Mouse (Mus musculus): ENCODE data around the gene Atf3. TPM values are rescaled to one million over a fixed set of nuclear protein-coding genes. Genes with fewer than 3 reads are reported as not detected.

Atf3 gene
- polyA plus RNA-seq, 1 experiment = 4.4 TPM

- TF ChIP-seq POLR2A (IDR thresholded peaks at IDR 0.05; ENCODE audit: insufficient read depth, low read length) (no peak), CTCF (IDR thresholded peaks at IDR 0.05; ENCODE audit: low read depth, low read length) (no peak), EP300 (IDR thresholded peaks at IDR 0.05; ENCODE audit: insufficient read depth, low read depth, low read length) (no peak)
- H3K4me1 ChIP-seq (ENCODE audit: control insufficient read depth, insufficient read depth, low read length) = peaks cover 1% of the 10 kb centered on the region
- H3K27ac ChIP-seq (ENCODE audit: insufficient read depth, low read length) = no peak overlapping the region
- no peaks in the 10 kb centered on the region for H3K36me3 ChIP-seq (ENCODE audit: control insufficient read depth, insufficient read depth, low read length, poor library complexity, severe bottlenecking)
- no peak overlapping the region for H3K4me3 ChIP-seq (ENCODE audit: low read depth, low read length)
- peaks cover 4% of the 10 kb centered on the region for H3K27me3 ChIP-seq (ENCODE audit: control insufficient read depth, insufficient read depth, low read length, poor library complexity, severe bottlenecking)
- H3K9ac ChIP-seq (ENCODE audit: low read depth, poor library complexity, severe bottlenecking) = no peak overlapping the region
- no peaks in the 10 kb centered on the region for H3K9me3 ChIP-seq (replicated peaks; ENCODE audit: control insufficient read depth, insufficient read depth, low read length, poor library complexity, severe bottlenecking)
These were observed 32.0 kb downstream of the Atf3 start for GRCm38 (mm10) chr1:191185761-191186385.

GRCm38 (mm10) chr1:191184841-191185251 is 33.0 kb downstream of the Atf3 start:
- Histone ChIP-seq H3K4me3 (ENCODE audit: low read depth, low read length) (peak overlapping the region; percentile 57), H3K9me3 (replicated peaks; ENCODE audit: control insufficient read depth, insufficient read depth, low read length, poor library complexity, severe bottlenecking) (no peaks in the 10 kb centered on the region), H3K9ac (ENCODE audit: low read depth, poor library complexity, severe bottlenecking) (peak overlapping the region; percentile 81), H3K27me3 (ENCODE audit: control insufficient read depth, insufficient read depth, low read length, poor library complexity, severe bottlenecking) (peaks cover 4% of the 10 kb centered on the region), H3K36me3 (ENCODE audit: control insufficient read depth, insufficient read depth, low read length, poor library complexity, severe bottlenecking) (no peaks in the 10 kb centered on the region), H3K27ac (ENCODE audit: insufficient read depth, low read length) (no peak overlapping the region), H3K4me1 (ENCODE audit: control insufficient read depth, insufficient read depth, low read length) (peaks cover 1% of the 10 kb centered on the region)
- no peak for TF ChIP-seq CTCF (IDR thresholded peaks at IDR 0.05; ENCODE audit: low read depth, low read length)
- no peak for TF ChIP-seq POLR2A (IDR thresholded peaks at IDR 0.05; ENCODE audit: insufficient read depth, low read length)
- no peak for TF ChIP-seq EP300 (IDR thresholded peaks at IDR 0.05; ENCODE audit: insufficient read depth, low read depth, low read length)

GRCm38 (mm10) chr1:191184066-191184815 is 33.6 kb downstream of the Atf3 start:
- H3K27ac ChIP-seq (ENCODE audit: insufficient read depth, low read length) = no peak overlapping the region
- TF ChIP-seq EP300 (IDR thresholded peaks at IDR 0.05; ENCODE audit: insufficient read depth, low read depth, low read length) = no peak
- TF ChIP-seq CTCF (IDR thresholded peaks at IDR 0.05; ENCODE audit: low read depth, low read length) = no peak
- no peak for TF ChIP-seq POLR2A (IDR thresholded peaks at IDR 0.05; ENCODE audit: insufficient read depth, low read length)

GRCm38 (mm10) chr1:191183163-191184065 is 34.4 kb downstream of the Atf3 start:
- Histone ChIP-seq H3K9ac (ENCODE audit: low read depth, poor library complexity, severe bottlenecking) (peak overlapping the region; percentile 81), H3K4me3 (ENCODE audit: low read depth, low read length) (peak overlapping the region; percentile 57), H3K27ac (ENCODE audit: insufficient read depth, low read length) (no peak overlapping the region), H3K27me3 (ENCODE audit: control insufficient read depth, insufficient read depth, low read length, poor library complexity, severe bottlenecking) (peaks cover 4% of the 10 kb centered on the region), H3K36me3 (ENCODE audit: control insufficient read depth, insufficient read depth, low read length, poor library complexity, severe bottlenecking) (no peaks in the 10 kb centered on the region), H3K4me1 (ENCODE audit: control insufficient read depth, insufficient read depth, low read length) (no peaks in the 10 kb centered on the region), H3K9me3 (replicated peaks; ENCODE audit: control insufficient read depth, insufficient read depth, low read length, poor library complexity, severe bottlenecking) (no peaks in the 10 kb centered on the region)
- TF ChIP-seq CTCF (IDR thresholded peaks at IDR 0.05; ENCODE audit: low read depth, low read length) (no peak), EP300 (IDR thresholded peaks at IDR 0.05; ENCODE audit: insufficient read depth, low read depth, low read length) (0 out of 2 replicates have a peak, but pooled peaks have one; percentile 31)

More at GRCm38 (mm10) chr1:191184066-191184815, 33.6 kb downstream of the Atf3 start:
- H3K9me3 ChIP-seq (replicated peaks; ENCODE audit: control insufficient read depth, insufficient read depth, low read length, poor library complexity, severe bottlenecking) = no peaks in the 10 kb centered on the region
- H3K36me3 ChIP-seq (ENCODE audit: control insufficient read depth, insufficient read depth, low read length, poor library complexity, severe bottlenecking) = no peaks in the 10 kb centered on the region
- H3K27me3 ChIP-seq (ENCODE audit: control insufficient read depth, insufficient read depth, low read length, poor library complexity, severe bottlenecking) = peaks cover 4% of the 10 kb centered on the region
- H3K9ac ChIP-seq (ENCODE audit: low read depth, poor library complexity, severe bottlenecking) = peak overlapping the region; percentile 81
- peak overlapping the region; percentile 57 for H3K4me3 ChIP-seq (ENCODE audit: low read depth, low read length)
- H3K4me1 ChIP-seq (ENCODE audit: control insufficient read depth, insufficient read depth, low read length) = no peaks in the 10 kb centered on the region

GRCm38 (mm10) chr1:191182431-191183162 is 35.2 kb downstream of the Atf3 start:
- peak overlapping the region; percentile 81 for H3K9ac ChIP-seq (ENCODE audit: low read depth, poor library complexity, severe bottlenecking)
- TF ChIP-seq EP300 (IDR thresholded peaks at IDR 0.05; ENCODE audit: insufficient read depth, low read depth, low read length) (no peak), CTCF (IDR thresholded peaks at IDR 0.05; ENCODE audit: low read depth, low read length) (peak; percentile 45)
- no peaks in the 10 kb centered on the region for H3K36me3 ChIP-seq (ENCODE audit: control insufficient read depth, insufficient read depth, low read length, poor library complexity, severe bottlenecking)
- H3K27me3 ChIP-seq (ENCODE audit: control insufficient read depth, insufficient read depth, low read length, poor library complexity, severe bottlenecking) = peaks cover 4% of the 10 kb centered on the region
- H3K4me3 ChIP-seq (ENCODE audit: low read depth, low read length) = peak overlapping the region; percentile 57
- no peak overlapping the region for H3K27ac ChIP-seq (ENCODE audit: insufficient read depth, low read length)
- H3K4me1 ChIP-seq (ENCODE audit: control insufficient read depth, insufficient read depth, low read length) = no peaks in the 10 kb centered on the region
- no peaks in the 10 kb centered on the region for H3K9me3 ChIP-seq (replicated peaks; ENCODE audit: control insufficient read depth, insufficient read depth, low read length, poor library complexity, severe bottlenecking)
